Mouse (Mus musculus) cerebellum, adult 9-11 months (tissue): ENCODE results near the gene Isy1.

Experiments
- DNase-seq: peaks from one replicate; pipeline ENCODE4 v3.0.0; 2022

The Isy1 gene

GRCm38 (mm10) chr6:87799576-87799975 is 39.0 kb downstream of the Isy1 start:
- DNase-seq: no peak

GRCm38 (mm10) chr6:87797321-87797720 is 41.3 kb downstream of the Isy1 start:
- DNase-seq: no peak

- DNase-seq: no peak
Measured at GRCm38 (mm10) chr6:87796251-87796880, 42.2 kb downstream of the Isy1 start.

DNA sequence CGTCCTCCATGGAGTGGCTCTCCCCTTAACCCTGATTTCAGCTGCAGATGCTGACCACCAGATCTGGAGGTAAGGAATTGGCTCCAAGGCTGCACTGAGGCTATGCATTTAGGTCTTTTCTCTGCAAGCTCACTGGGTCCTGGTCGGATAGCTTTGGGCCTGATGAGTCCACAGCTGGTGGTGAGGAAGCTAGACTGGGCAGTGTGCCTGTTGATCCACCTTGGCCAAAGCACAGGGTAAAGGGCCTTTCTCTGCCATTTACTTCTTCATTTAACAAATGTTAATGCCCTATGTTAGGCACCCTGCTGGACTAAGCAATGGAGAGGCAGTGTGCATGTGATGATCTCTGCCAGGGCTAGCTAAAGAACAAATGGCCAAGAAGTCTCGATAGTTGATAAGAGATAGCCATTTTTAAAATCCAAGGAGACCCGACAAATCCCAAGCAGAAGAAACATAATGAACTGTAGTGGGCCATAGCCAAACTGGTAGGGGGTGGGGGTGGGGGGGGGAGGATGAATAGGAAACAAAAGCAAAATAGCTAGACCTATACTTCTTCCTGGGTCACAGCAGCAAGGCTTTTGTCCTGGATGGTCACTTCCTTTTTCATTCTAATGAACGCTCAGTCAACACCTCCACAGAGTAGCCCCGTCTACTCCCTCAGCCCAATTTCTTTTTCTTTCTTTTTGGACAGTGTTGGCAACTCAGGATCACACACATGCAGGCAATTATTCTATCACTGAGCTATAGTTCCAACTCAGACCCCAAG is 43.0 kb downstream of the Isy1 start:
- DNase-seq: peak; percentile 81

- peak; percentile 86 for DNase-seq
Measured at GRCm38 (mm10) chr6:87793821-87794510, 44.6 kb downstream of the Isy1 start.

- DNase-seq: peak; percentile 62
Measured at GRCm38 (mm10) chr6:87791826-87792225, 46.8 kb downstream of the Isy1 start.

- peak; percentile 59 for DNase-seq
Measured at GRCm38 (mm10) chr6:87790779-87791480, 47.7 kb downstream of the Isy1 start.

DNA sequence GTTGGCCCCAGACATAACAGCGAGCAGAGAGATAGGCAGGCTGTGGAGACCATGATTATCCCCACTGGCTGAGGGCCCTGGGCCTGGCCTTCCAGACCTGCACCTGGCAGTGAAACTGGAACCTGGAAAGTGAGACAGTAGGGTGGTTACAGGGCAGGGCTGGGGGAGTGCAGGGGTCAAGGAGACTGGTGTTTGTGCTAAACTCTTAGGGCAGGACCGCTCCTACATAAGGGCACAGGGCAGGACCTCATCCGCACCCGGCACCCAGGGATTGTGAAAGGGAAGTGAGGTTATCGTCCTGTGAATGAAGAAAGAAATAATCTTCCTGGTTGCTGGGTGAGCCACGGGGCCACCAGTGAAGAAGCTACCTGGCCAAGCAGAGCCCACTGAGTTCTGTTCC is 48.8 kb downstream of the Isy1 start:
- no peak for DNase-seq

- peak; percentile 41 for DNase-seq
Measured at GRCm38 (mm10) chr6:87788896-87789587, 49.6 kb downstream of the Isy1 start.

DNA sequence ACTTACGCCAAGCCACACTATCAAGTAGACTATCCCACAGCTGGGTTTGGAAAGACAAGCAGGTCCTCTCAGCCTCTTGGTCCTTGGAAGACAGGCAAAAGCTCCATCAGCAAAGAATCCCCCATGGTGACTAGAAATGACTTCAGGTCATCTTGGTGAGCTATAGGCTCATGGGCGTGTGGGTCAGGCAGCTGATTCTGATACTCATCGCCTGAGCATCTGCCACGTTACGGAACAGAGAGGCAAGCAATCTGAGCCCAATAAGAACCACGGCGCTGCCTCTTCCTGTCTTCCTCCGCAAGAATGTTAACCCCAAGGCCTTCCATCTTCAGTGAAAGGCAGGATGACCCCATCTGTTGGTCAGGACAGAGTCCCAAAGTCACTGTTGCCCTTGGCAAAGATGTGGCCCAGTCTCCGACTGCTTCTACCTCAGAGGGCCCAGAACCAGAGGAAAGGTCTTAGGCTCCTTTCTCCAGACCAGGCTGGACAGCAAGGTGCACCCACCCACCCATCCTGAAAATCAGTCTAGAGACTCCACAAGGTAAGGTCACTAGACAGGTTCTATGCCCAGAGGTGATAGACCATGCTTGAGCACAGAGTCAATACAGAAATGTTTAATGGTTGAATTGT is 50.2 kb downstream of the Isy1 start:
- no peak for DNase-seq

- no peak for DNase-seq
Measured at GRCm38 (mm10) chr6:87787108-87787890, 51.3 kb downstream of the Isy1 start.

- no peak for DNase-seq
Measured at GRCm38 (mm10) chr6:87786621-87787020, 52.0 kb downstream of the Isy1 start.

- no peak for DNase-seq
Measured at GRCm38 (mm10) chr6:87784033-87784432, 54.6 kb downstream of the Isy1 start.

GRCm38 (mm10) chr6:87780546-87781301 is 57.9 kb downstream of the Isy1 start:
- DNase-seq: no peak

GRCm38 (mm10) chr6:87779174-87780165 is 59.1 kb downstream of the Isy1 start:
- no peak for DNase-seq

DNA sequence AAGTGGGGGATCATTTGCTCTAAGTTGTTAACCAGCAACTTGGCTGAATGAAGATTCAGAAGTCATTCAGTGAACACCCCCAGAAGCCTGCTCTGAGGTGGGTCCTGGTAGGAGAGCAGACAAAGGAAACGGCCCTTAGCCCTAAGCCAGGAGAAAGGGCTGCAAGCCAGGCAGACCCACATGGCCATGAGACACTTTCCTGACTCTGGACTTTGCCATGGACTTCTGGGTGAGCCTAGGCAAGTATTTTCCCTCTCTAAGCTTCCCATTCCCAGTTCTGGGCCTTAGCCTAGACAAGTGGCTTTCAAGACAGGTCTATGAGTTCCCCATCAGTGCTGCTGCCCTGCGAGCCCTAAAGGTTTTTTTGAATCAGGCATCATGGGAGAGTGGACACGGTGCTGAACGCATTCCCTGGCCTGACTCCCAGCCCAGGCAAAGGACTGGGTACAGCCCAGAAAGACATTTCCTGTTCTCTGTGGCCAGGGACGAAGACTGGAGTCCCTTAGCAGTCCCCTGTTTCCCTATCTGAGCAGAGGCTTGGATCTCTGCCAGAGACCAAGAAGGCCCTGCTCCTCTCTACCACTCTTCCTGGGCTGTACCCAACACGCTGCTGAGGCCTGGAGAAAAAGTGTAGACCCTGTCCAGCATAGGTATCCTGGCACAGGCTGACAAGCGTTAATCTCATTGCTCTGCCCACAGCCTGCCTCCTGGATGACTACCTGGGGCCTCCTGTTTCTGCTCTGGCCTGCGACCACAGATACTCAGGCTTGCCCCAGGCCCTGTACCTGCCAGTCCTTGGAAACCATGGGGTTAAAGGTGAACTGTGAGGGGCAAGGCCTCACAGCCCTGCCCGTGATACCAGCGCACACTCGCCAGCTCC is 60.1 kb downstream of the Isy1 start:
- no peak for DNase-seq

DNA sequence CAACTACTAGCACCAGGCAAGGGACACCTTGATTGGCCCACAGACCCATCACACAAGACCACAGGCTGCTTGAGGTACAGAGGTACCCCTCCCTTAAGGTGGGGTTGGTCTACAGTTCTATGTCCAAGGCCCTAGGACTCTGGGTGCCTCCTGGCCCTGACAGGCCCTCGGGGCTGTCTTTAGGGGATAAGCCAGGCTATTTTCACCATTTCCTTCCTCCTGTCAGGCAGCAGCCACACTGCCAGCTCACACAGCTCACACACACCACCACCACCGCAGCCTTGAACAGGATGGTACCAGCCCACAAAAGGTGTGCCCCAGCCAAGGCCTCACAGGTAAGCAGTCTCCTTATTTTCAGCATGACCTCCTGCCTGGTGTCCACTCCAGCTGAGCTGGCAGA is 60.8 kb downstream of the Isy1 start, which contains the start of gene Gp9:
TSS of gene Gp9 (plus strand) at position 231 of the 400 bp plus-strand sequence.
- DNase-seq: no peak

DNA sequence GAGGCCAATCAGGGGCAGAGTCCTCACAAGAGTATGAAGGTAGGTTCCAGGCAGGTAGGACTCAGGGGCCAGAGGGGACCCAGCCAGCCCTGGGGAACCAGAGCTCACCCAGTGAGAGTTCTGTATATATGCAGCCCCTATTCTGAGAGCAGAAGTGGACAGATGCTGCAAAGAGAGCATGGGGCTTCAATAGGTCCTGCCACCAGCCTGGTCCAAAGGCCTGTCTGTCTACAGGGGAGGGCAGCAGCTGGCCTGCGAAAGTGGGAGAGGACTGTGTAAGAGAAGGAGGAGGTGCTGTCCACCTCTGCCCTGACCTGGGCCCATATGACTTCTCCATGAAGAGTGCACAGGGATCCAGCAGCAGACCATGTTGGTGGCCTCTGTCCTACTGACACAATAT is 61.9 kb downstream of the Isy1 start:
- DNase-seq: no peak
